Mouse (Mus musculus): ENCODE results near the gene Ddi2.

Gene Ddi2

DNA sequence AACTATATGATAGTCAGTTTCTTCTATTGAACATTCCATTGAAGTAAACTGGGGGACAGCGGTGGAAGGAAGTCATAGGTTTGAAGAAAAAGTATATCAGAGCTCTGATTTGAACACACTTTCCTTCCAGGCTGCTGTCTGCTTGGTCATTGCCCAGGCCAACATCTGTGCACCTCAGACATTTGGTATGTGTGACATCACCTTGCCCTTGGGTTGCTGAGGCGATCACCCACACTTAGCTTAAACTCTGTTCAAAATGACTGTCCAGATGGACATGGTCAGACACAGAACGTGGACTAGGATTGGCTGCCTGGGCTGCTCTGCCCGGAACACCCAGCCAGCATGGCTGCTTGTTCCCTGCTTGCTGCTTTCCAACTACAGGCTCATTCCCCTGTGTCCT, 19.2 kb upstream of the Ddi2 start:
- no peak for DNase-seq (ENCODE audit: extremely low read depth, low read depth, low spot score)

DNA sequence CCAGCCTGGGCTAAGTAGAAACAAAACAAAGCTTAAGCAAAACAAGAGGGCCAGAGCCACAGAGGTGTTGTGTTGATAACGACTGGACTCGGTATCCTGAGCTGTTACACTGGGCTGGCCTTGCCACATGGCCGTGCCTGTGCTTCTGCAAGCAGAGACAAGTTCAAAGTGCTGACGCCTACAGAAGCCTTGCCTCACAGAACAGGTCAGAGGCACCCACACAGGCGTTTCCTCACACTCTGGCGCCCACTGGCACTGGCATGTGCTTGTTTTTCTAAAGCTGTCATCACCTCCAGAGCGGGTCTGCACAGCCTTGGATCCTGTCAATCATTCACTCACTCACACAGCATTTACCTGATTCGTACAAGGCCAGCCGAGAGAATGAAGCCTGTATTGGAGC, 18.6 kb upstream of the Ddi2 start:
- peak; percentile 93 for DNase-seq (ENCODE audit: extremely low read depth, low read depth, low spot score)

DNA sequence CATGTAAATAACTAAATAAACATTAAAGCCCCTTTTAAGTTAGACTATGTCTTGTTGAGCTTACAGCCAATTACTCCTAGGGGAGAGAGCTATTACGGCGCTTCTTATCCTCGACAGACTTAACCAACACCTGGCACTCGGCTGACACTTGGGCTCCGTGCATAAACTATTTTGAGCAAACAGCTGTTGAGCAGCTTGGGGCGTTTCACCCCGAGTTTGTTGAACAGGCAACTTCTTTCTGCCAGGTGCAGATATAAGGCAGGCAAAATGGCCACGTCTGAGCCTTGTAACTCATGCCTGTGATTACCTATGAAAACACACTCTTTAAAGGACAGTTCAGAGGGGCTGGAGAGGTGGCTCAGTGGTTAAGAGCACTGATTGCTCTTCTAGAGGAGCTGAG, 14.8 kb upstream of the Ddi2 start:
- DNase-seq (ENCODE audit: extremely low read depth, low read depth, low spot score) = no peak

DNA sequence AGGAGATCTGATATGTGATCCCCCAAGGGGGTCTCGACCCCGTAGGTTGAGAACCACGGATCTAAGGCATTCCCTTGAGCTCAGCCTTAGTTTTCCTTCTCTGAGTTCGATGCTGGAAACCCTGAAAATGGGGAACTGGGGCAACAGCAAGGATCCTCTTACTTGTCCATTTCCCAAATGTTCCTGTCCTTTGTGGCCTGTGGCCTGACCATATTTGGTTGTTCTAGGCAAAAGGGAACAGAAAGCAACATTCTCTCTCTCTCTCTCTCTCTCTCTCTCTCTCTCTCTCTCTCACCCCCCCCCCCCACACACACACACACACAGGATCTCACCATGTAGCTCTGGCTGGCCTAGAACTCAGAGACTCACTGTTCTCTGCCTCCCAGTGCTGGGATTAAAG, 13.6 kb upstream of the Ddi2 start:
- DNase-seq (ENCODE audit: extremely low read depth, low read depth, low spot score) = no peak

DNA sequence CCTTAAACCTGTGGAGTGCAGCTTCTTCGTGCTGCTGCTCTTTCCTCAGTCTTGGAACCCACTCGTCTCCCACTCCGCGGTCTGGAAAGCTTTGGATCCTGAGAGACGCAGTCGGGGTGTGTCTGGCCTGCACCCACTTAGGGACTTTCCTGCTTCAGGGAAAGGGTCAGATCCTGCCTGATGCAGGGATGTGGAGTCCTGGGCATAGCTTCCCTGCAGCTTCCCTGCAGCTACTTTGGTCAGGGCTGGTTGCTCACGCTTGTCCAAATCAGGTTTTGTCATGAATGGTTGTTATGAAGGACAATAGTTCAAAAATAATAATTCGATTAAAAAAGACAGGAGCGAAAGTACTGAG, 12.0 kb upstream of the Ddi2 start:
- no peak for DNase-seq (ENCODE audit: extremely low read depth, low read depth, low spot score)

DNA sequence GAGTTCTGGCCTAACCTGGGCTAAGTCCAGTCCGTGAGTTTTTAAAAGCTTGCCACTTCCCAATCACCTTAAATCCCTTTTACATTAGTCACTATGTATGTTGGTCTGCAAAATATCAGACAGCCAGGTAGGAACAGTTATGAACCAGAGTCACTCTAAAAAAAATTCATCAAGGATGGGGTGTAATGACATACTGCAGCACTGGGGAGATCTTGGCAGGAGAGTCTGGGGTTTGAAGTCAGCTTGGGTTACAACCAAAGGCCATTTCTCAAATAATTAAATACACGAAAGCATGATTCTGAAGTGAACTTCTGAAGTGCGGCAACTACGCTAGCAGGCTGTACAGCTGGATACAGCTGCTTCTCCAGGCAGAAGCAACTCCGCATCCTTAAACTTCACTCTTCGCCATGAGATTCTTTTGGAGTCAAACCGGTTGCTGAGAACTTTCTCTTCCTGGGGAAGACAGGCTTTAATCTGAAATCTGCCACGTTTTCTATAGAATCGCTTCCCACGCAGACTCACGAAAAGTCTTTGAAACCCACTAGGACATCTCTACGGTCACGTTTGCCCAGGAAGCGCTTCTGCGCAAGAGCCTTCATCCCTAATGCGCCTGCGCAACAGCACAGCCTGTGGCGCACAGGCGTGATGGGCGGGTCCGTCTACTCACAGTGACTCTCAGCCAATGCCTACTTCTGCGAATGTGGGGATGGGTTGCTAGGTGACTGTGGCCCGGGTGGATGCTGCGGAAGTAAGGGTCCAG, 11.4 kb upstream of the Ddi2 start:
- no peak for DNase-seq (ENCODE audit: extremely low read depth, low read depth, low spot score)

DNA sequence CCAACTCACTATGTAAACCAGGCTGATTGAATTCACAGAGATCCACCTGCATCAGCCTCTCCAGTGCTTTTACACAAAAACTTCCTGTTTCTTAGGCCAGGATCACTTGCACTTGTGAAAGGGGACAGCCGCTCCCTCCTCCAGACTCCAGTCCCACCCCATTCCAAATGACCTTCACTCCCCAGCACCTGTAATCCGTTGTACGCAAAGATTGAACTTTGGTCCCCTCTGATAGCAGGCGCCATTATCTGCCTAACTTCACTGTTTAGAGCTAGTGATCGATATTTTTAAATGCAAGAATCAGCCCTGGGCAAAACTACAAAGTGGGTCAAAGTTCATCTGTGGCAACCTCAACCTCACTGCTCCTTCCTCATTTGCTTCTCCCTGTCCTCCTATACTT, 8.5 kb upstream of the Ddi2 start:
- DNase-seq (ENCODE audit: extremely low read depth, low read depth, low spot score) = no peak

DNA sequence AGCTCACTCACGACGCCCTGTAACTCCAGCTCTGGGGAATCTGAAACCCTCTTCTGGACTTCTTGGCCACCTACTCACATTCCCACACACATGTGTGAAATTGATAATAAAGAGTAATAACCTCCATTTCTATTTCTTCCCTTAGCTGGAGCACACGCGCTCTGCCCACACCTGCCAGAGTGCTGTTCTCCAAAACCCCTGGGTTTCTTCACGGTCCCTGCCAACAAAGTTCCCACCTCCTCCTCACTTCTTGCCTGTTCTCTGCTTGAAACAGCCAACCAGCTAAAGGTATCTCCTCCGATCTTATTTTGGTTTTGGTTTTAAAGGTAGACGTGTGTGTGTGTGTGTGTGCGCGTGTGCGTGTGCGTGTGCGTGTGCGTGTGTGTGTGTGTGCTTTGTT, 7.2 kb upstream of the Ddi2 start:
- no peak for DNase-seq (ENCODE audit: extremely low read depth, low read depth, low spot score)

DNA sequence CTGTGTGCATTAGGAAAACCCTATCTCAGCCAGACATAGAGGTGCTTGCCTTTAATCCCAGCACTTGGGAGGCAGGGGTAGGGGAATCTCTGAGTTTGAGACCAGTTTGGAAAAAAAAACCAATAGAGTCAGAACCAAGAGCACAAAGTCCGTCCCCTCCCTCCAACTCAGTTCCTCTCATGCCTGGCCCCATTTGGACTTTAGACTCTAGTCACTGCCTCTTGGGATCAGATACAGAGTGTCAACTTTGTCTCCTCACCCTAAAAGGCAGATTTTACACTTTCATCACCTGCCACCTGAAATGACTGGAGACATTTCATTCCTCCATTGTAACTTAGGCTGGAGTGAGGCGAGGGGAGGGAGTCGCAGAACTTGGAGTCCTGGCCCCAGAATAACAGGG, 6.0 kb upstream of the Ddi2 start:
- DNase-seq (ENCODE audit: extremely low read depth, low read depth, low spot score) = no peak

DNA sequence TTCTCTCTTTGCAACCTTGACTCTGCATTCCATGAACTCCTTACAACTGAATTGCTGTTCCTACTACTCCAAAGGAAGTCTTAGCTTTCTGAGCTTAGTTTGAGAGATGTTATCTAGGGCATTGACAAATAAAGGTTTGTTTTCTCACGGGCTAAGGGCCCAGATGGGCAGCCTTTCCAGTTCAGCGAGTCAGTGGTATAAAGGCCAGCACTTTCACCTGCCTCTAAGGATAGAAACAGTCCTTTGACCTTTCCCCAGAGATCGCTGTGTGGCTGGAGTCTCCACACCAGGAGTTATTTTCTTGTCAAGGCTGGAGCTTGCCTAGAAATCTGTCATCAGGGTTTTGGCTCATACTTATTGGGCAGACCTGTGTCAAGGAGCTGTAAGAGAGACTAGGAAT, 2.5 kb upstream of the Ddi2 start:
- DNase-seq (ENCODE audit: extremely low read depth, low read depth, low spot score) = peak; percentile 71

DNA sequence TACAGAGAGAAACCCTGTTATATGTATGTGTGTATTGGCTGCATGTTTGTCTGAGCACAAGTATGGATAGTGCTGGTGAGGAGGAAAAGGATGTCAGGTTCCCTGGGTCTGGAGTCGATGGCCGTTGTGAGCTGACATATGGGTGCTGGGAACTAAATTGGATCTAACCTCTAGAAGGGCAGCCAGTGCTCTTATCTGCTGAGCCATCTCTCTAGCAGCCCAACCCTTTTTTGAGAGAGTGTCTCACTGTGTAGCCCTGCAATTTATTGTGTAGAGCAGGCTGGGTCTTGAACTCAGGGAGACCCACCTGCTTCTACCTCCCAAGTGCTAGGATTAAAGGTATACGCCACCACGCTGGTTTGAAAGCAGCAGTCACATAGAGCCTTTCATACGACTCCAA, 2.1 kb upstream of the Ddi2 start:
- no peak for DNase-seq (ENCODE audit: extremely low read depth, low read depth, low spot score)

DNA sequence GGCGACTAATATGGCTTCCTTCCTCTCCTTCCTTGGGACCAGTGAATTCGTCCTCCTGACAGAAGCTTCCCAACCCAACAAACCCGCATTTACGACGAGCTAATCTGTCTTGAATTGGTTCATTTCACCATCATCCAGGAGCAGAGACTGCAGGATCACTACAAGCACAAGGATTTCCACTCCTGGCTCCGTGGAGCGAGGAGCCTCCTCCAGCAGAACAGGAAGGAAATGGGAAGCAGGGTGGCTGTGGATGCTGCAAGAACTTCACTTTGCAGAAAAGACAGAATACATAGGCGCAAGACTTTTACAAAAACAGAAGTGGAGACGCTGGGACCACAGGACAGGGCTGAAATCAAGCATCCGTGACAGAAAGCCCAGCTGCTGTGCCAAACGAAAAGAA, 1.4 kb upstream of the Ddi2 start:
- no peak for DNase-seq (ENCODE audit: extremely low read depth, low read depth, low spot score)

DNA sequence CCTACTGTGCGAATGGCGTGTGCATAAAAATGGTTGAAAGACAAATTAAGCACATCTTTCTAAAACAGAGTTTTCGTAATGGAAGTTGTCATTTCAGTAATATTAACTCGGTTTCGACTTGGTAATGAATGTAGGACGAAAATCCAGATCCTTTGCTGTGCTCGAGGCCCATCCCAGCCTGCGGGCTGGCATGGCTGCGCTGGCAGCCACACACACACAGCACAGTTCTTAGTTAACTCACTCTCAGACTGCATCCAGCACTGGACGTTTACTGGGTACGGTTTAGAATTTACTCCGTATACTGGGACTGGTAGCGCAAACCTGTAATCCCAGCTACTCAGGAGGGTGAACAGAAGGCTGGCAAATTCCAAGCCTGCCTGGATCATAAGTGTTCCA, 452 bp upstream of the Ddi2 start:
- no peak for DNase-seq (ENCODE audit: extremely low read depth, low read depth, low spot score)

DNA sequence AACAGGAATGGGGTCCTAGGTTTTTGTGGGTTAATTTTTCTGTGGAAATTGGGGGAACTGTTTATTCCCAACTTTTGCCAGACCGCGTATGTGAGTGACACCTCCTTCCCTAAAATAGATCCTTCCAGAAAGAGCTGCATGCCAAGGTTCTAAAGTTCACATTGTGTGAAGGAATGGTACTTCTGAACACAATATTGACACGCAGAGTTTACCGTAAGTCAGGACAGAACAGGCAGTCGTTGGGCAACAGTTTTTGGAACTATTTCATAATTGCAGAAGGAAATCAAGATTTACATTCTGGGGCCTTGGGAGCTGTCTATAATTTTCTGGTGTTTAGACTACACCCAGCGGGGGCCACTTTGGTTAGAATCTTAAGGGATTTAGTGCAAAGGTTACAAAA, 1.3 kb downstream of the Ddi2 start:
- DNase-seq (ENCODE audit: extremely low read depth, low read depth, low spot score) = no peak

DNA sequence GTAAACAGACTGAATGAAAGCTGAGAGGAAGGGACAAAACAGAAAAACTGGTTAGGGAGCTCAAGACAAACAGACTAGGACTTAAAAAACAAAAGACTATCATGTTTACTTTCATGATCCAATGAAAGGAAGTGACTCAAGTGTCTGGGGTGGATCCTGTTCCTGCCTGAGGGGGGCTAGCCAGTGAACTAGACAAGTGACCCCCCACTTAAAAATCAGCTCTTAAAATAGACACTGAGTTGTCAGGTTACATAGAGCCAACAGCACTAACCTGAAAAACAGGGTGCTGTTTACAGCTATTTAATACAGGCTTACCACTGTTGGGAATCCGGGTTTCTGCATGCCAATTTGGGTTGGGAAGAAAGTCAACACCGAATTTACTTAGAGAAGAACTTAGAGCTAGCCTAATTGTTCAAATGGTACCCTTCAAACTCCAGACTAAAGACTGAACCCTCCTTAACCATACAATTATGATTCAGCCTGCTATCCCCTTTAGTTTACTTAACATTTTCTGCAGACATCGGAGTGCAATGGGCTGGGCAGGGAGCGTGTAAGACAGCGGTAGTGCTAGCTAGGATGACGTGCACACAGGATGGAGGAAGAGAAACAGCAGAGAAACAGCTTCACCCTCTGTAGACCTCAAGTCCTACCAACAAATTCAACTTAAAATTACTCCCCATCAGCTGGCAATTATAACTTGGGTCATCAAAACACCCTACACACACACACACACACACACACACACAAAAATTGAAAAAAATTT, 2.3 kb downstream of the Ddi2 start:
- no peak for DNase-seq (ENCODE audit: extremely low read depth, low read depth, low spot score)

DNA sequence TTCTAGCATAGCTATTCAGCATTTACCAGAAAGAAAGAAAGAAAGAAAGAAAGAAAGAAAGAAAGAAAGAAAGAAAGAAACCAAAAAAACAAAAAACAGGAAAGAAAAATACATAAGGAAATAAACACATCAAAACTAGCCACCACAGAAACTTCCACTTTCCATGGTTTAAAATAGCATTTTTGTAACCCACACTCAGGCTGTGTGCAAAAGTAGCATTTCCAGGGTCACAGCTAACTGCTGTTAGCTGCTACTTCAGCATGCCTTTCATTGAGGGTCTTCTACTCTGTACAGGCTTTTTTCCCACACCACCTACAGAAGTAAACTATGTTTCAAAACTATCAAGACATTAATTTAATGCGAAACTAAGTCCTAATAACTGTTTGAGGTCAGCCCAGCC, 3.9 kb downstream of the Ddi2 start:
- no peak for DNase-seq (ENCODE audit: extremely low read depth, low read depth, low spot score)

DNA sequence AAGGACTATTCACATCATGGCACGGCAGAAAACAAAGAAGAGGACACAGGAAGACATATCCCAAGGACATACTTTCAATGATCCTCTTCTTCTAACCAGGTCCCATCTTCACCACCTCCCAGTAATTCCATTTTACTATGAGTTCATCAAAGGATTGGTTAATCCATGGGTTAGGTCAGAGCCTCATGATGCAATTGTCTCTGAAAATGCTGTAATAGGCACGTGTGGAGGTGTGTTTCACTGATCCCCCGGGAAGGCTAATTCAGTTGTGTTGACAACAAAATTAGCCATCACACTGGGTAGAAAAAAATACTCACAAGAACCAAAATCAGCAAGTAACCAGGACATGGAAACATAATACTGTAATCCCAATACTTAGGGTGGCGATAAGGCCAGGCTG, 5.6 kb downstream of the Ddi2 start:
- DNase-seq (ENCODE audit: extremely low read depth, low read depth, low spot score) = no peak

DNA sequence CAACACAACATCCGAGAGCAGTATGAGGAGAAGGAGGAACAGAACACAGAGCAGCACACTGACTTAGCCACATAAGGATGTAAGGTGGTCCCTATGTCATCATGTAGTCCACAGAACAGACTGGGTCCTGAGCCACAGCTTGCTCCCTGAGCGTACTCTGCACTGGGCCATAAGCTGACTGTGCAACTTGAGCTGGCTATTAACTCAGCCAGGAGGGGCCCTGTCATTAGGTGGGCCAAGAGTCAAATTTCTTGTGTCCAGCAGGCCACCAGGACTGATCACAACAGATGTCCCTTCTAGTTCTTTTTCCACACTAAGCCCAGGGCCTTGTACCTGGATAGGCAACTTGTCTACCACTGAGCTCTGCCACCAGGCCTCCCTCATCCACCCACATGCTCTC, 8.2 kb downstream of the Ddi2 start:
- DNase-seq (ENCODE audit: extremely low read depth, low read depth, low spot score) = no peak

DNA sequence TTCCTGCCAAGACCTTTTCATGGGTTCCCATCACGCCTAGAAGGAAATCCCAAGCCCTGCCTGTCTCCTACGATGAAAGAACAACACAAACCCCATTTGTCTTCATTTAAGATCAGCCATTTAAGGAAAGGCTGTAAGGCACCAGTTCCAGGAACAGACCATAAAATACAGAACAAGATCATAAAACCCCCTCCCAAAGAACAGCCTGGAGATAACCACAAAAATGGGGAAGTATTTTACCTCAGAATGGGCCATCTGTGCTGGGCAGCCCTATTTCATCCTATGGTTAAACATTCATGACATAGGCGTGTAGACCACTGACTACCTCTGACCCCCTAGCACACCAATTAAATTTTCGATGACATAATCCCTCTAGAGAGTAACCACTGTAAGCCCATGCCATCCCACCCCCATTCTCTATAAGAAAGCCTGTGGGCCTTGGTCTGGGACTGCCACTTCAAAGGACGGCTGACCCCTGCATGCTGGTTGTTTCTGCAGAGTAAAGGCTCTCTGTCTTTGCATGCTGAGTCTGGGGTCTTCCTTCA, 9.5 kb downstream of the Ddi2 start:
- DNase-seq (ENCODE audit: extremely low read depth, low read depth, low spot score) = no peak

DNA sequence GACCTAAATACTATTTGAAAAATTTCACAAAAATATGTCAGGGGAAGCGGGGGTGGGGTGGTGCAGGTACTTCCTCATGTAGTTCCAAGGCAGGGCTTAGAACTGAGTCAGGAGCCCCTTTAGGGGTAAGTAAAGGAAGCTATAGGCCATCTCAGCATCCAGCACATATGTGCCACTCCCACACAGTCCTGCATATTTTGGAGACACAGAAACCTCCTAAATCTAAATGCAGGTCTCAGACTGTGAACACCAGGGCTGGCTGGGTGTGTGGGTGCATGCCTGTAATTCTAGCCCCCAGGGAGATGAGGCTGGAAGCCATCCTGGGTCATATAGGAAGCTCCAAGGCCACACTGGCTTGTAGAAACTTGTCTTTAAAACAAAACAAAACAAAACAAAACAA, 12.0 kb downstream of the Ddi2 start:
- DNase-seq (ENCODE audit: extremely low read depth, low read depth, low spot score) = no peak

DNA sequence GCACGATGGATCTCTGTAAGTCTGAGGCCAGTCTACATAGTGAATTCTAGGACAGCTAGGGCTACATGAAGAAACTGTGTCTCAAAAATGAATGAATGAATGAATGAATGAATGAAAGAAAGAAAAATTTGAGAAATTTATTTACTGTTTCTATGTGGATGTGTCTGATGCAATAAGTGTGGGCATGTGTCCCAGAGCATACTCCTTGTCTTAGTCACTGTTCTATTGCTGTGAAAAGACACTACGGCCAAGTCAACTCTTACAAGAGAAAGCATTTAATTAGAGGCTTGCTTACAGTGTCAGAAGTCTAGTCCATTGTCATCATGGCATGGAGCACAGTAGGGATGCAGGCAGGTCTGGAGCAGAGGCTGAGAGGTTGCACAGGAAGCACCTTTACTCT, 14.2 kb downstream of the Ddi2 start:
- DNase-seq (ENCODE audit: extremely low read depth, low read depth, low spot score) = no peak

DNA sequence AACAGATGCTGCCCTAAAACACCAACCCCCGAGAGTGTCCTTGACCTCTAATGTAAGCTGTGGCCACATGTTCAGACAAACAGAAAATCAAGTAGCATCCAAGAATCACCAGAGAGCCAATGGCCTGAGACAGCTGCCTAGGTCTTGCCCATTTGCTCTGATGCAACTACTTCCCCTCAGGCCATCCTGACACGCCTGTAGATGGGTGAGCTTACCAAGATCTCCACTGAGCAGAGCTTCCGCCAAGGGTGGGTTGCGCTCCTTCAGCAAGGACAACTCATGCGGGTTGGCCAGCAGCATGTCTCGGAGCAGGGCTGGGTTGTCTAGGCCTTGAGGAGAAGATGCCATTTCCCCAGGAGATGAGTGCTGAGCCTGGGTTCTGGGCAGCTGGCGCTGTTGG, 15.2 kb downstream of the Ddi2 start:
- DNase-seq (ENCODE audit: extremely low read depth, low read depth, low spot score) = no peak

DNA sequence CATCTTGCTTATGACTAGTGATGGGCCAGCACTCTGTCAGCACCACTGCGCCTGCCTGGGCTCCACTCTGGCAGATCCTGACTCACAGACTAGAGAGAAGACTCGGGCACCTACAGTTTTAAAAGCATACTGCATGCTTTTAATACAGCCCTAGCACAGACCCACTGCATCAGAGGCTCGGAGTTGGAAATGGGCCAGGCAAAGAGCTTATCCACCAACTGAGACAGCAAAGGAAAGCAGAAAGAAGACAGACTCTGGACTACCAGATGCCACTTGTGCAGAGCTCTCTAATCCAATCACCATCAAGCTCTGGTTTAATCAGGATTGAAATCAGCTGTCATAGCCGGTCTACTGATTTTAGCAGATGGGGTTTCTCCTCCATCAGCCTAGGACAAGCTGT, 17.9 kb downstream of the Ddi2 start:
- DNase-seq (ENCODE audit: extremely low read depth, low read depth, low spot score) = no peak

Data from fat pad, adult 2 months (tissue).